Mouse (Mus musculus) heart, embryonic 14.5 days (tissue): ENCODE results near the gene Cotl1. TPM values are rescaled to one million over a fixed set of nuclear protein-coding genes. Genes with fewer than 3 reads are reported as not detected.
A peak's percentile ranks its signal among the peaks of the same experiment; 100 is the strongest.

Experiments
- ATAC-seq: fragments of 200-750 bp; cut with Nextera tagmentation; 2 replicates; pipeline ENCODE4 v1.8.0; 2017; ENCODE audit warnings: low read depth, moderate TSS enrichment; ENCODE audit not compliant: insufficient number of reproducible peaks, insufficient read depth, low FRiP score
- H3K27ac ChIP-seq, 2 experiments: fragments of 200-500 bp in 1 of 2; fragments of 300-500 bp in 1 of 2; sonication (generic) in 1 of 2; replicated peaks in 1 of 2; 2 replicates each; pipeline ENCODE4 v1.5.1; 2012 to 2014; ENCODE audit warnings: low read depth in 2 of 2, low read length in 2 of 2, control low read depth in 1 of 2, mild to moderate bottlenecking in 1 of 2, mixed read lengths in 1 of 2; ENCODE audit not compliant: control insufficient read depth in 1 of 2, insufficient read depth in 1 of 2
- H3K27me3 ChIP-seq: fragments of 300-500 bp; sonication (generic); 2 replicates; pipeline ENCODE4 v1.6.1; 2014; ENCODE audit warnings: mild to moderate bottlenecking, low read length, control low read depth; ENCODE audit not compliant: control insufficient read depth, insufficient read depth
- H3K36me3 ChIP-seq: fragments of 300-500 bp; sonication (generic); 2 replicates; pipeline ENCODE4 v1.6.1; 2014; ENCODE audit warnings: mild to moderate bottlenecking, control low read depth, low read length, mixed read lengths; ENCODE audit not compliant: control insufficient read depth, insufficient read depth
- H3K4me1 ChIP-seq, 2 experiments: fragments of 200-500 bp in 1 of 2; fragments of 300-500 bp in 1 of 2; sonication (generic) in 1 of 2; 2 replicates each; pipeline ENCODE4 v1.6.1; 2012 to 2014; ENCODE audit warnings: low read length in 2 of 2, control low read depth in 1 of 2, mixed read lengths in 1 of 2; ENCODE audit not compliant: control insufficient read depth in 2 of 2, insufficient read depth in 2 of 2
- H3K4me2 ChIP-seq: fragments of 300-500 bp; sonication (generic); 2 replicates; pipeline ENCODE4 v1.6.1; 2014; ENCODE audit warnings: mild to moderate bottlenecking, low read length
- H3K4me3 ChIP-seq, 2 experiments: fragments of 200-500 bp in 1 of 2; fragments of 300-500 bp in 1 of 2; sonication (generic) in 1 of 2; 2 replicates each; pipeline ENCODE4 v1.5.1; 2012 to 2014; ENCODE audit warnings: low read length in 2 of 2, mild to moderate bottlenecking in 2 of 2, control low read depth in 1 of 2, low read depth in 1 of 2, moderate library complexity in 1 of 2; ENCODE audit not compliant: control insufficient read depth in 1 of 2, insufficient read depth in 1 of 2
- H3K9ac ChIP-seq: fragments of 300-500 bp; sonication (generic); 2 replicates; pipeline ENCODE4 v1.6.1; 2014; ENCODE audit warnings: mild to moderate bottlenecking, low read length
- H3K9me3 ChIP-seq: fragments of 300-500 bp; sonication (generic); 2 replicates; pipeline ENCODE4 v1.6.1; 2016; ENCODE audit warnings: low read length, control low read depth; ENCODE audit not compliant: control insufficient read depth
- WGBS: fragments of 180-500 bp; shearing (Covaris S2); extraction: QIAGEN DNeasy Blood & Tissue Kit; methylation state at CpG from one replicate; pipeline ENCODE4 v1.1.7; 2014; 5-methylcytosine and 5-hydroxymethylcytosine counted together
- polyA plus RNA-seq: library from polyadenylated mRNA; unstranded; fragments of >200 nt; fragmentation: Nextera tagmentation; extraction: Ambion mirVana; gene quantifications from 2 replicates; pipeline ENCODE4 v1.2.1, GENCODE M21; 2014

The Cotl1 gene
- polyA plus RNA-seq, 1 experiment from 2014 or later: 75.9 TPM

- Histone ChIP-seq H3K4me1 (peaks cover 28 to 48% of the 10 kb centered on the region in 2 experiments), H3K4me2 (peak overlapping the region; percentile 58), H3K4me3 (no peak overlapping the region), H3K27me3 (no peaks in the 10 kb centered on the region), H3K36me3 (no peaks in the 10 kb centered on the region; the same call in 1 of the 2 replicates), H3K9ac (peak overlapping the region; percentile 35; the same call in 1 of the 2 replicates), H3K9me3 (no peaks in the 10 kb centered on the region), H3K27ac (peak overlapping the region; percentile 14 to 24; a peak in 3 of 4 replicates)
- ATAC-seq: no peak
- 51% methylated on average over 7 of the region's 7 CpGs for WGBS
Measured at GRCm38 (mm10) chr8:119832101-119832617, 8.2 kb downstream of the Cotl1 start.

- peak overlapping the region; percentile 58 for H3K4me2 ChIP-seq
- H3K27me3 ChIP-seq: no peaks in the 10 kb centered on the region
- 30% methylated on average over 20 of the region's 20 CpGs for WGBS
- H3K9me3 ChIP-seq: no peaks in the 10 kb centered on the region
- H3K36me3 ChIP-seq: no peaks in the 10 kb centered on the region
- peak overlapping the region; percentile 35; the same call in 1 of the 2 replicates for H3K9ac ChIP-seq
- 0 out of 4 replicates have a peak overlapping the region, but pooled peaks have one; percentile 12 for H3K4me3 ChIP-seq
- peaks cover 35 to 55% of the 10 kb centered on the region in 2 experiments for H3K4me1 ChIP-seq
- peak; percentile 60 for ATAC-seq
- H3K27ac ChIP-seq: peak overlapping the region; percentile 14 to 24; a peak in 3 of 4 replicates
Measured at GRCm38 (mm10) chr8:119831336-119831995, 8.9 kb downstream of the Cotl1 start.

GRCm38 (mm10) chr8:119830589-119830988, 9.8 kb downstream of the Cotl1 start:
- Histone ChIP-seq H3K27me3 (no peaks in the 10 kb centered on the region), H3K9me3 (no peaks in the 10 kb centered on the region), H3K27ac (no peak overlapping the region), H3K4me1 (peaks cover 41 to 59% of the 10 kb centered on the region in 2 experiments), H3K4me3 (no peak overlapping the region), H3K4me2 (no peak overlapping the region), H3K36me3 (no peaks in the 10 kb centered on the region), H3K9ac (no peak overlapping the region)
- whole genome bisulfite sequencing: 73% methylated on average over 7 of the region's 7 CpGs
- no peak for ATAC-seq

GRCm38 (mm10) chr8:119829870-119830580, 10.3 kb downstream of the Cotl1 start:
- no peak overlapping the region for H3K27ac ChIP-seq
- no peak overlapping the region for H3K4me3 ChIP-seq
- no peaks in the 10 kb centered on the region for H3K27me3 ChIP-seq
- no peaks in the 10 kb centered on the region for H3K36me3 ChIP-seq
- no peaks in the 10 kb centered on the region for H3K9me3 ChIP-seq
- H3K9ac ChIP-seq: no peak overlapping the region
- 76% methylated on average over 16 of the region's 16 CpGs for WGBS
- ATAC-seq: no peak
- H3K4me2 ChIP-seq: no peak overlapping the region
- H3K4me1 ChIP-seq: peaks cover 41 to 61% of the 10 kb centered on the region in 2 experiments

- peaks cover 41 to 62% of the 10 kb centered on the region in 2 experiments for H3K4me1 ChIP-seq
- whole genome bisulfite sequencing: 92% methylated on average over 13 of the region's 13 CpGs
- ATAC-seq: no peak
Measured at GRCm38 (mm10) chr8:119829420-119829819, 10.9 kb downstream of the Cotl1 start.

GRCm38 (mm10) chr8:119829015-119829414, 11.3 kb downstream of the Cotl1 start:
- no peak overlapping the region for H3K4me2 ChIP-seq
- no peaks in the 10 kb centered on the region for H3K36me3 ChIP-seq
- no peak for ATAC-seq
- no peaks in the 10 kb centered on the region for H3K9me3 ChIP-seq
- H3K4me1 ChIP-seq: peaks cover 41 to 62% of the 10 kb centered on the region in 2 experiments
- 60% methylated on average over 10 of the region's 10 CpGs for WGBS
- H3K4me3 ChIP-seq: no peak overlapping the region
- H3K27ac ChIP-seq: no peak overlapping the region
- H3K27me3 ChIP-seq: no peaks in the 10 kb centered on the region
- no peak overlapping the region for H3K9ac ChIP-seq

More at GRCm38 (mm10) chr8:119829420-119829819, 10.9 kb downstream of the Cotl1 start:
- H3K27me3 ChIP-seq: no peaks in the 10 kb centered on the region
- H3K9me3 ChIP-seq: no peaks in the 10 kb centered on the region
- no peaks in the 10 kb centered on the region for H3K36me3 ChIP-seq
- no peak overlapping the region for H3K9ac ChIP-seq
- H3K4me2 ChIP-seq: no peak overlapping the region
- H3K4me3 ChIP-seq: no peak overlapping the region
- no peak overlapping the region for H3K27ac ChIP-seq

GRCm38 (mm10) chr8:119827721-119828153, 12.6 kb downstream of the Cotl1 start:
- no peak overlapping the region for H3K4me2 ChIP-seq
- H3K9ac ChIP-seq: no peak overlapping the region
- WGBS: 43% methylated on average over 4 of the region's 4 CpGs
- H3K27ac ChIP-seq: peak overlapping the region in 1 of 2 experiments; percentile 39; a peak in 2 of 4 replicates
- H3K4me3 ChIP-seq: no peak overlapping the region
- H3K27me3 ChIP-seq: no peaks in the 10 kb centered on the region
- H3K36me3 ChIP-seq: no peaks in the 10 kb centered on the region
- H3K9me3 ChIP-seq: no peaks in the 10 kb centered on the region
- H3K4me1 ChIP-seq: peaks cover 39 to 59% of the 10 kb centered on the region in 2 experiments
- no peak for ATAC-seq
